Mouse (Mus musculus) liver, postnatal 0 days (tissue): Measurements from ENCODE around the gene Mpp2. TPM values are rescaled to one million over a fixed set of nuclear protein-coding genes. Genes with fewer than 3 reads are reported as not detected.

ENCODE experiments used
- ATAC-seq: fragments of 200-750 bp; cut with Nextera tagmentation; 2 replicates; pipeline ENCODE4 v1.8.0; 2017; ENCODE audit warnings: mild to moderate bottlenecking, moderate library complexity
- DNase-seq: peaks from one replicate; pipeline ENCODE4 v3.0.0-alpha.2; 2016
- H3K27ac ChIP-seq: fragments of 300-500 bp; sonication (generic); 2 replicates; pipeline ENCODE4 v1.5.1; 2014; ENCODE audit warnings: antibody characterized with exemption, moderate library complexity, mild to moderate bottlenecking, low read depth
- H3K27me3 ChIP-seq: fragments of 300-500 bp; sonication (generic); 2 replicates; pipeline ENCODE4 v1.6.1; 2014; ENCODE audit warnings: low read length, control low read depth, mixed read lengths; ENCODE audit not compliant: insufficient read depth
- H3K36me3 ChIP-seq: fragments of 300-500 bp; sonication (generic); replicated peaks from 2 replicates; pipeline ENCODE4 v1.6.1; 2014; ENCODE audit warnings: mild to moderate bottlenecking, control low read depth, low read length, moderate library complexity, mixed read lengths; ENCODE audit not compliant: insufficient read depth
- H3K4me1 ChIP-seq: fragments of 300-500 bp; sonication (generic); 2 replicates; pipeline ENCODE4 v1.6.1; 2014; ENCODE audit warnings: antibody characterized with exemption, mild to moderate bottlenecking, control low read depth; ENCODE audit not compliant: insufficient read depth
- H3K4me2 ChIP-seq: fragments of 300-500 bp; sonication (generic); 2 replicates; pipeline ENCODE4 v1.6.1; 2014; ENCODE audit warnings: low read depth, mild to moderate bottlenecking, low read length, moderate library complexity, mixed read lengths
- H3K4me3 ChIP-seq: fragments of 300-500 bp; sonication (generic); 2 replicates; pipeline ENCODE4 v1.5.1; 2014; ENCODE audit warnings: low read depth, low read length
- H3K9ac ChIP-seq: fragments of 300-500 bp; sonication (generic); replicated peaks from 2 replicates; pipeline ENCODE4 v1.6.1; 2014; ENCODE audit warnings: mild to moderate bottlenecking, moderate library complexity
- H3K9me3 ChIP-seq: fragments of 300-500 bp; sonication (generic); 2 replicates; pipeline ENCODE4 v1.6.1; 2016; ENCODE audit warnings: mild to moderate bottlenecking, control low read depth, low read length, mixed read lengths
- CTCF ChIP-seq: sonication (generic); IDR thresholded peaks from 2 replicates; pipeline ENCODE4 v1.5.1; 2016; ENCODE audit warnings: antibody characterized with exemption, low read depth
- EP300 ChIP-seq: IDR thresholded peaks from 2 replicates; pipeline ENCODE4 v1.6.1; 2016; ENCODE audit warnings: antibody characterized with exemption, low read depth, mild to moderate bottlenecking
- WGBS: fragments of 180-500 bp; shearing (Covaris S2); extraction: QIAGEN DNeasy Blood & Tissue Kit; methylation state at CpG from one replicate; pipeline ENCODE4 v1.1.7; 2014; ENCODE audit not compliant: insufficient replicate concordance; 5-methylcytosine and 5-hydroxymethylcytosine counted together
- polyA plus RNA-seq: library from polyadenylated mRNA; unstranded; fragments of >200 nt; fragmentation: Nextera tagmentation; extraction: Ambion mirVana; gene quantifications from 2 replicates; pipeline ENCODE4 v1.2.1, GENCODE M21; 2015

The Mpp2 gene
- polyA plus RNA-seq, 1 experiment from 2014 or later: 4.4 TPM

GRCm38 (mm10) chr11:102095676-102096075 lies 7.4 kb upstream of the Mpp2 start:
- no peak for DNase-seq
- Histone ChIP-seq H3K27ac (no peak overlapping the region), H3K4me2 (no peak overlapping the region)

GRCm38 (mm10) chr11:102089088-102089808 lies 933 bp upstream of the Mpp2 start:
- H3K27me3 ChIP-seq: no peaks in the 10 kb centered on the region; the same call in 1 of the 2 replicates
- peak overlapping the region; percentile 81 for H3K27ac ChIP-seq
- ATAC-seq: peak; percentile 85
- peaks cover 17% of the 10 kb centered on the region for H3K4me1 ChIP-seq
- peak overlapping the region; percentile 85 for H3K4me2 ChIP-seq
- H3K9me3 ChIP-seq: no peaks in the 10 kb centered on the region
- no peaks in the 10 kb centered on the region for H3K36me3 ChIP-seq
- TF ChIP-seq EP300: peak; percentile 61; the same call in 1 of the 2 replicates
- TF ChIP-seq CTCF: peak; percentile 74
- H3K9ac ChIP-seq: peak overlapping the region; percentile 69
- peak; percentile 80 for DNase-seq
- H3K4me3 ChIP-seq: peak overlapping the region; percentile 59
- WGBS: under 1% methylated on average over 20 of the region's 20 CpGs

More at GRCm38 (mm10) chr11:102095676-102096075, 7.4 kb upstream of the Mpp2 start:
- no peaks in the 10 kb centered on the region for H3K27me3 ChIP-seq
- no peak for ATAC-seq
- H3K9ac ChIP-seq: no peak overlapping the region
- WGBS: 73% methylated on average over 3 of the region's 3 CpGs
- TF ChIP-seq CTCF (no peak), EP300 (no peak)
- peaks cover 25% of the 10 kb centered on the region for H3K4me1 ChIP-seq
- H3K36me3 ChIP-seq: no peaks in the 10 kb centered on the region
- H3K4me3 ChIP-seq: no peak overlapping the region
- no peaks in the 10 kb centered on the region for H3K9me3 ChIP-seq

DNA sequence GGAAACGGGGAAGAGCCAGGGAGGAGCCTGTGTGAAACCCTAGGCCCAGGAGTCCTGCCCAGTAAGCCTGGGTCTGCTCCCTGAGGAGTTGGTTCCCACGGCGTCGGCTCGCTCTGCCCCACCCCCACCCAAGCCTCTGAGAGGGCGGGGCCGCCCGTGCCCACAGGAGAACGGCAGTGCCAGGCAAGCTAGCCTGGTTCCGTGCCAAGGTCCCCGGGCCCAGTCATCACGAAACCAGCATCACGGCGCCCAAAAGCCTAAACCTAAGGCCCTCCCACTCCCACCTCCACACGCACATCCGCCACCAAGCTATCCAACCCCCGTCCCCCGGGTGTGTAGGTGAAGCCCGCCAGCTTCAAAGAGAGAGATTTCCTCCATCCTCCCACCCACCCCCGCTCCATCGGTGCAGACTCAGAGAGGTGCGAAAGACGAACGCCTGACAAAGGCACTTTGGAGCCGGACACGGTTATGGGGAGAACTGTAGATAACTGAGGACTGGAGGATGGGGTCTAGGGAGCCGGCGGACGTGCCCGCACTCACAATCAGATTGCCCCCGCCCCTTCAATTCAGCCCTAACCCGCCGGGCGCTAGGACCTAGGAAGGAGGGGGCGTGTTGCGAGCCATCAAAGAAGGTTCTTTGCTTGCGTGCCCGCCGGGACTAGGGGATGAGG lies 1.1 kb downstream of the Mpp2 start:
- Histone ChIP-seq H3K4me1 (peaks cover 22% of the 10 kb centered on the region), H3K9ac (peak overlapping the region; percentile 69), H3K4me2 (peak overlapping the region; percentile 85), H3K27ac (peak overlapping the region; percentile 81), H3K27me3 (peaks cover 7% of the 10 kb centered on the region), H3K4me3 (peak overlapping the region; percentile 59), H3K36me3 (no peaks in the 10 kb centered on the region), H3K9me3 (no peaks in the 10 kb centered on the region)
- TF ChIP-seq CTCF (no peak), EP300 (no peak)
- peak; percentile 77 for DNase-seq
- ATAC-seq: peak; percentile 35
- under 1% methylated on average over 38 of the region's 39 CpGs for WGBS

GRCm38 (mm10) chr11:102086331-102086730 lies 2.0 kb downstream of the Mpp2 start:
- H3K4me1 ChIP-seq: peaks cover 25% of the 10 kb centered on the region
- no peaks in the 10 kb centered on the region for H3K36me3 ChIP-seq
- no peak overlapping the region for H3K27ac ChIP-seq
- H3K4me3 ChIP-seq: peak overlapping the region; percentile 59; the same call in 1 of the 2 replicates
- no peak overlapping the region; the same call in 1 of the 2 replicates for H3K9ac ChIP-seq
- ATAC-seq (no peak), DNase-seq (no peak)
- no peak for TF ChIP-seq EP300
- TF ChIP-seq CTCF: peak; percentile 28; the same call in 1 of the 2 replicates
- no peaks in the 10 kb centered on the region for H3K9me3 ChIP-seq
- 34% methylated on average over 3 of the region's 3 CpGs for WGBS
- peak overlapping the region; percentile 85 for H3K4me2 ChIP-seq
- H3K27me3 ChIP-seq: peaks cover 16% of the 10 kb centered on the region

- TF ChIP-seq CTCF: no peak
- no peak for TF ChIP-seq EP300
- whole genome bisulfite sequencing: 81% methylated on average over 7 of the region's 7 CpGs
- peaks cover 25% of the 10 kb centered on the region for H3K4me1 ChIP-seq
- no peaks in the 10 kb centered on the region for H3K36me3 ChIP-seq
- H3K4me3 ChIP-seq: no peak overlapping the region
- H3K27ac ChIP-seq: no peak overlapping the region
- no peak overlapping the region for H3K9ac ChIP-seq
- no peak for DNase-seq
- H3K27me3 ChIP-seq: peaks cover 21% of the 10 kb centered on the region
- no peak for ATAC-seq
- H3K9me3 ChIP-seq: no peaks in the 10 kb centered on the region
- H3K4me2 ChIP-seq: no peak overlapping the region
Measured at GRCm38 (mm10) chr11:102084159-102084558, 4.2 kb downstream of the Mpp2 start.

- TF ChIP-seq CTCF (no peak), EP300 (no peak)
- H3K9ac ChIP-seq: no peak overlapping the region
- no peaks in the 10 kb centered on the region for H3K9me3 ChIP-seq
- no peak overlapping the region for H3K4me3 ChIP-seq
- H3K36me3 ChIP-seq: no peaks in the 10 kb centered on the region
- DNase-seq (no peak), ATAC-seq (no peak)
- no peak overlapping the region for H3K27ac ChIP-seq
- 68% methylated on average over 4 of the region's 4 CpGs for WGBS
- peaks cover 21% of the 10 kb centered on the region for H3K27me3 ChIP-seq
- H3K4me2 ChIP-seq: no peak overlapping the region
- peaks cover 22% of the 10 kb centered on the region for H3K4me1 ChIP-seq
Measured at GRCm38 (mm10) chr11:102083193-102083592, 5.1 kb downstream of the Mpp2 start.
